Mouse (Mus musculus): Measurements from ENCODE around the gene Nell2. TPM values are rescaled to one million over a fixed set of nuclear protein-coding genes. Genes with fewer than 3 reads are reported as not detected.

Gene Nell2
- polyA plus RNA-seq, 1 experiment: 0.62 TPM

GRCm38 (mm10) chr15:95137018-95137810, 391.1 kb downstream of the Nell2 start:
- Histone ChIP-seq H3K4me3 (ENCODE audit: insufficient read depth, poor library complexity, severe bottlenecking) (no peak overlapping the region), H3K79me2 (ENCODE audit: control insufficient read depth, insufficient read depth) (no peaks in the 10 kb centered on the region), H3K27me3 (ENCODE audit: control insufficient read depth, insufficient read depth, insufficient read length) (peaks cover 4% of the 10 kb centered on the region), H3ac (ENCODE audit: control insufficient read depth, insufficient read length, low read depth) (no peak overlapping the region), H3K79me3 (ENCODE audit: low read depth) (no peaks in the 10 kb centered on the region), H3K36me3 (ENCODE audit: control insufficient read depth, insufficient read depth) (no peaks in the 10 kb centered on the region)
- TF ChIP-seq MYOG (IDR thresholded peaks at IDR 0.05; ENCODE audit: control insufficient read depth, extremely low read depth, insufficient read length): no peak
- no peak for TF ChIP-seq MAX (IDR thresholded peaks at IDR 0.05)
- TF ChIP-seq FOSL1 (IDR thresholded peaks at IDR 0.05; ENCODE audit: insufficient read depth, low read length, poor library complexity, severe bottlenecking): no peak
- no peak for TF ChIP-seq CEBPB (IDR thresholded peaks at IDR 0.05; ENCODE audit: low read depth)

DNA sequence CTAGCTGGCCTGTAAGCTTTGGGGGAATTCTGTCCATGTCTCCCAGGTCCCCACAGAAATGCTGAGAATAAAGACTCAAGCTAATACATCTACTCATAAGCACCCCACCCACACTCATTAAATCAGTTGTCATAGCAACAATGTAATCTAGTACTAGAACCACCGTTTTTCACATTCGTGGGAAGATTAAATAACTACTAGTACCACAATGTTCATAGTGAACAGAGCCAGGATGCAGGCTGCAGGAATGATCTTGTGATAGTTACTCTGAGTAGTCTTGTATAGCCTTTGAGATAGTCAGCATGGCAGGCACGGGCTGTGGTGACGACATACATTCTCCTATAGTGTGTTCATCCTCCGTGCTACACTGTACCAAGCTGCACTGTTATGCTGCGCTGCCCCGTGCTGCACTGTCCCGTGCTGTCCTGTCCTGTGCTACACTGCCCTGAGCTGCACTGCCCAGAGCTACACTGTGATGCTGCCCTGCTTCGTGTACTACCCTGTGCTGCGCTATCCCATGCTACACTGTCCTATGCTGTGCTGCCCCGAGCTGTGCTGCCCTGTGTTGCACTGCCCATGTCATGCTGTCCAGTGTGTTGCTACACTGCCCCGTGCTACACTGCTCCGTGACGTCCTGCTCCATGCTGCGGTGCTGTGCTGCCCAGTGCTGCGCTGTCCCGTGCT, 392.3 kb downstream of the Nell2 start:
- no peaks in the 10 kb centered on the region for H3K79me2 ChIP-seq (ENCODE audit: control insufficient read depth, insufficient read depth)
- TF ChIP-seq MAX (IDR thresholded peaks at IDR 0.05) (no peak), FOSL1 (IDR thresholded peaks at IDR 0.05; ENCODE audit: insufficient read depth, low read length, poor library complexity, severe bottlenecking) (no peak)
- H3K4me3 ChIP-seq (ENCODE audit: insufficient read depth, poor library complexity, severe bottlenecking): no peak overlapping the region
- peaks cover 4% of the 10 kb centered on the region for H3K27me3 ChIP-seq (ENCODE audit: control insufficient read depth, insufficient read depth, insufficient read length)
- no peaks in the 10 kb centered on the region for H3K36me3 ChIP-seq (ENCODE audit: control insufficient read depth, insufficient read depth)
- H3ac ChIP-seq (ENCODE audit: control insufficient read depth, insufficient read length, low read depth): no peak overlapping the region
- H3K79me3 ChIP-seq (ENCODE audit: low read depth): no peaks in the 10 kb centered on the region

DNA sequence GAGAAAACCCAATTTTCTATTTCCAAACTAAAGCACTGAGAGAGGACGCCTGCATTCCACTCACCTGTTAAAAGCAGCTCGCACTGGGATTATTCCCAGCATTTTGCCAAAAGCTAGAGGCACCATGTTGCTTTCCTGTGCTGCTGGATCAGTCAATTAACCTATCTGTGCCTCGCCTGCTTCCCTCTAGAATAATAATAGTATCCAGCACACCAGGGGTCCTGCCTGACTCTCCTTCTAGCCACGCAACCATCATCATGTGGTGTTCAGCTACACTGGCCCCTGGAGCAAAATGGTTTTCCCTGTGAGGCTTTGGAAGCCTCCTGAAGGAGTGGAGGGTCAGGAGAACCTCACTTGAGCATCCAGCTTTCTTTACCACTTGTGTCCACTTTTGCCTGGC, 397.0 kb downstream of the Nell2 start:
- no peak for TF ChIP-seq MAX (IDR thresholded peaks at IDR 0.05)
- TF ChIP-seq FOSL1 (IDR thresholded peaks at IDR 0.05; ENCODE audit: insufficient read depth, low read length, poor library complexity, severe bottlenecking): no peak
- no peaks in the 10 kb centered on the region for H3K79me3 ChIP-seq (ENCODE audit: low read depth)
- H3K4me3 ChIP-seq (ENCODE audit: insufficient read depth, poor library complexity, severe bottlenecking): no peak overlapping the region
- H3K36me3 ChIP-seq (ENCODE audit: control insufficient read depth, insufficient read depth): no peaks in the 10 kb centered on the region
- no peak overlapping the region for H3ac ChIP-seq (ENCODE audit: control insufficient read depth, insufficient read length, low read depth)
- peaks cover 3% of the 10 kb centered on the region for H3K27me3 ChIP-seq (ENCODE audit: control insufficient read depth, insufficient read depth, insufficient read length)
- H3K79me2 ChIP-seq (ENCODE audit: control insufficient read depth, insufficient read depth): no peaks in the 10 kb centered on the region

DNA sequence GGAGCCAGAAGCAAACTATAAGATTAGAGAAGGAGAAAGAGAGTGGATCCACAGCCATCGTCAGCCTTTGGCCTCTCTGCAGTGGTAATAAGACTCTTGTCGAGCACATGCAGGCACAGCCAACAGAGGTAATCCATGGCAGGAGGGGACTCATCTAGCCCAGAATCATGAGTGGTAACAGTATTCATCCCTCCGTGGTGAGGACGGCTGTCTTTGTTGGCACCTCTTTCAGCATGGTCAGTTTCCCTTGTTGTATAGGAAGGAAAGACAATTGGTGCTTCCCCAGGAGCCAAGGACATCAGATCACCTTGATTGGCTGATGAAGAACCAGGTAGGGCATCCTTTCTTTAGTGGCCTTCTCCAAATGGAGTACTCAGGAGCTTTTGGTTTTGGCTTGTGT, 419.7 kb downstream of the Nell2 start:
- Histone ChIP-seq H3K27me3 (ENCODE audit: control insufficient read depth, insufficient read depth, insufficient read length) (no peaks in the 10 kb centered on the region), H3K79me2 (ENCODE audit: control insufficient read depth, insufficient read depth) (no peaks in the 10 kb centered on the region), H3ac (ENCODE audit: control insufficient read depth, insufficient read length, low read depth) (no peak overlapping the region), H3K79me3 (ENCODE audit: low read depth) (no peaks in the 10 kb centered on the region), H3K36me3 (ENCODE audit: control insufficient read depth, insufficient read depth) (no peaks in the 10 kb centered on the region), H3K4me3 (ENCODE audit: insufficient read depth, poor library complexity, severe bottlenecking) (no peak overlapping the region)
- no peak for TF ChIP-seq CEBPB (IDR thresholded peaks at IDR 0.05; ENCODE audit: low read depth)
- TF ChIP-seq MYOG (IDR thresholded peaks at IDR 0.05; ENCODE audit: control insufficient read depth, extremely low read depth, insufficient read length): no peak
- no peak for TF ChIP-seq FOSL1 (IDR thresholded peaks at IDR 0.05; ENCODE audit: insufficient read depth, low read length, poor library complexity, severe bottlenecking)
- no peak for TF ChIP-seq MAX (IDR thresholded peaks at IDR 0.05)
- TF ChIP-seq MYOD1 (IDR thresholded peaks at IDR 0.05; ENCODE audit: control insufficient read depth, insufficient read length, low read depth): no peak
- no peak for TF ChIP-seq CTCF (IDR thresholded peaks at IDR 0.05; ENCODE audit: control insufficient read depth, insufficient read depth, insufficient read length)
- TF ChIP-seq USF1 (IDR thresholded peaks at IDR 0.05; ENCODE audit: low read depth): no peak

DNA sequence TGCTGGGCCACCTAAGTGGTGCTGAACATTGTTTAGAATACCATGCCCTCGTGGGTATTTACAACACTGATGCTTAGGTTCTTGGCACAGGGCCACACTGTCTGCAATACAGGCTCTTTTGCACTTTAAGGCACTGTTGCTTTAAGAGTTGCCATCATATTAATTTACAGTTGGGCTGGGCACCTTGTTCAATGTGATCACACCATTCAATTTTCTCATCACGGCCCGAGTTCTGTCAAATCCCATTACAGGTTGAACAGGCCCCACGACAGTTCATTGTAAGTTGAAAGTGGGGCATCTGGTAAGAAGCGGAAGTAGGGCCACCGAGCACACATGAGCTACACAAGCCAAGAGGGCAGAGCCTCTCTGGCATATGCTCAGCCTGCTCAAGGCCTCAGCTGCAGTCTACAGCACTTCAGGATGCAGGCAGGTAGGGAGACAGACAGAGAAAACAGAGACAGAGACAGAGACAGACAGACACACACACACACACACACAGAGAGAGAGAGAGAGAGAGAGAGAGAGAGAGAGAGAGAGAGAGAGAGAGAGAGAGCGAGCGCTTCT, 421.0 kb downstream of the Nell2 start:
- TF ChIP-seq CEBPB (IDR thresholded peaks at IDR 0.05; ENCODE audit: low read depth): no peak
- TF ChIP-seq USF1 (IDR thresholded peaks at IDR 0.05; ENCODE audit: low read depth): no peak
- TF ChIP-seq MYOD1 (IDR thresholded peaks at IDR 0.05; ENCODE audit: control insufficient read depth, insufficient read length, low read depth): no peak
- TF ChIP-seq MYOG (IDR thresholded peaks at IDR 0.05; ENCODE audit: control insufficient read depth, extremely low read depth, insufficient read length): no peak
- no peak for TF ChIP-seq CTCF (IDR thresholded peaks at IDR 0.05; ENCODE audit: control insufficient read depth, insufficient read depth, insufficient read length)
- no peak for TF ChIP-seq MAX (IDR thresholded peaks at IDR 0.05)
- no peak for TF ChIP-seq FOSL1 (IDR thresholded peaks at IDR 0.05; ENCODE audit: insufficient read depth, low read length, poor library complexity, severe bottlenecking)
- Histone ChIP-seq H3K79me3 (ENCODE audit: low read depth) (no peaks in the 10 kb centered on the region), H3ac (ENCODE audit: control insufficient read depth, insufficient read length, low read depth) (no peak overlapping the region)

DNA sequence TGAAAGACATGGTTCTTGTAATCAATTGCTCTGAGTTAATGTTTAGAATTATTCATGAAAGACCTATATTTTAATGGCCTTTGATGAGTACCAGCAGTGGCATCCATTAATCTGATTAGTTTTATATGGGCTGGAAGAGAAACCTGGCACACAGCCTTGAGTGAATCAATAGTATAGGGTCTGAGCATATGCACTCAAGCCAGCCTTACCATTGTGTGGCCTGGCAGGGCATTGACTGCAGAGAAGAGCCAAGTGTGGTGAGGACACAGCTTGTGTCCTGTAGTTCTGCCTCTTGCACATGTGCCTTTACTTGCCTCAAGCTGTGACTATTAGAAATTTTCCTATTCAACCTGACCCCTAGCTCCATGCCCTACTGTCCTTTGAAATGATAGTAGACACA, 426.8 kb downstream of the Nell2 start:
- no peak overlapping the region for H3ac ChIP-seq (ENCODE audit: control insufficient read depth, insufficient read length, low read depth)
- H3K4me3 ChIP-seq (ENCODE audit: insufficient read depth, poor library complexity, severe bottlenecking): no peak overlapping the region
- no peaks in the 10 kb centered on the region for H3K79me3 ChIP-seq (ENCODE audit: low read depth)
- TF ChIP-seq MAX (IDR thresholded peaks at IDR 0.05): no peak
- no peak for TF ChIP-seq CTCF (IDR thresholded peaks at IDR 0.05; ENCODE audit: control insufficient read depth, insufficient read depth, insufficient read length)
- TF ChIP-seq MYOG (IDR thresholded peaks at IDR 0.05; ENCODE audit: control insufficient read depth, extremely low read depth, insufficient read length): no peak
- TF ChIP-seq CEBPB (IDR thresholded peaks at IDR 0.05; ENCODE audit: low read depth): no peak
- no peaks in the 10 kb centered on the region for H3K79me2 ChIP-seq (ENCODE audit: control insufficient read depth, insufficient read depth)
- H3K36me3 ChIP-seq (ENCODE audit: control insufficient read depth, insufficient read depth): no peaks in the 10 kb centered on the region
- peaks cover 4% of the 10 kb centered on the region for H3K27me3 ChIP-seq (ENCODE audit: control insufficient read depth, insufficient read depth, insufficient read length)

More for the DNA sequence above, 421.0 kb downstream of the Nell2 start:
- Histone ChIP-seq H3K36me3 (ENCODE audit: control insufficient read depth, insufficient read depth) (no peaks in the 10 kb centered on the region), H3K79me2 (ENCODE audit: control insufficient read depth, insufficient read depth) (no peaks in the 10 kb centered on the region), H3K4me3 (ENCODE audit: insufficient read depth, poor library complexity, severe bottlenecking) (no peak overlapping the region), H3K27me3 (ENCODE audit: control insufficient read depth, insufficient read depth, insufficient read length) (no peaks in the 10 kb centered on the region)
